Mouse (Mus musculus): Measurements from ENCODE around the gene Ccdc27.

DNA sequence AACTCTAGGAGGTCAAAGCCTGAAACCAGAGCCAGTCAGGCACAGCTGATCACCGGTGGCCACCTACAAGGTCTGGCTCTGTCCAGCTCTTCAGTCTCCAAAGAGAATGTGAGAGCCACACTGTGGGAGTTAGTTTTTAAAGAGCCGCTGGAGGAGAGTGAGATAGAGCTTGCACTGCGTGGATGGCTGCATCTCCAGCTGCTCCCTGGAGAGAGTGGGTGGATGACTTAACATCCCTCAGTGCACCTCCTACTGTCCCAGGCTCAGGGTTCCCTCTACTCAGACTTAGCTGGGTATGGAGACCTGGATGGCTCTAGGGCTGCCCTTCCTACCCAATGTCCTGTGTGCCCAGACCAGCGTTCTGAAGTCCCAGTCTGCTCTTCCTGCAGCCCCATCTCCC lies 37.7 kb upstream of the Ccdc27 start:
- TF ChIP-seq HCFC1 (IDR thresholded peaks at IDR 0.05; ENCODE audit: borderline replicate concordance, insufficient read depth, low read length) (no peak), ZNF384 (IDR thresholded peaks at IDR 0.05; ENCODE audit: low read depth, low read length) (no peak), ZC3H11A (IDR thresholded peaks at IDR 0.05; ENCODE audit: borderline replicate concordance, low read depth, low read length) (no peak), MAFK (IDR thresholded peaks at IDR 0.05; ENCODE audit: insufficient read depth, low read depth, low read length) (no peak), CHD2 (IDR thresholded peaks at IDR 0.05; ENCODE audit: low read depth, low read length) (no peak)

Data from ES-E14 (cell line).